Mouse (Mus musculus) cerebellum, postnatal 36 days (tissue): ENCODE measurements around the gene Ptger2.
"Not testable (repeated sequence)": the region's sequence is repeated elsewhere in the genome, so short reads cannot be mapped to it uniquely, and the experiment has no call there.

Experiments used
- DNase-seq, 2 experiments: peaks; one replicate each; pipeline ENCODE4 v3.0.0; 2021 to 2022; ENCODE audit warnings: mixed read lengths in 2 of 2

Gene Ptger2

GRCm38 (mm10) chr14:44987674-44988355 is at the start of gene Ptger2:
TSS of gene Ptger2 (plus strand) at chr14:44988195.
- DNase-seq, result not testable (repeated sequence)

- no peak for DNase-seq
These were observed 27.2 kb upstream of the Ptger2 start for GRCm38 (mm10) chr14:44960746-44961145.

GRCm38 (mm10) chr14:44977278-44977677 is 10.7 kb upstream of the Ptger2 start:
- peak; percentile 34 to 42 for DNase-seq

- DNase-seq, result no peak
These were observed 8.1 kb upstream of the Ptger2 start for GRCm38 (mm10) chr14:44979887-44980286.

- DNase-seq, result no peak
These were observed 6.5 kb upstream of the Ptger2 start for GRCm38 (mm10) chr14:44981490-44981889.

GRCm38 (mm10) chr14:44984106-44984505 is 3.9 kb upstream of the Ptger2 start:
- no peak for DNase-seq

- DNase-seq, result no peak
These were observed 1.7 kb upstream of the Ptger2 start for GRCm38 (mm10) chr14:44986248-44986647.

- DNase-seq, result no peak
These were observed 541 bp downstream of the Ptger2 start for GRCm38 (mm10) chr14:44988456-44989016.

GRCm38 (mm10) chr14:44989017-44989721 is 1.2 kb downstream of the Ptger2 start:
- DNase-seq, result no peak

GRCm38 (mm10) chr14:44989751-44990150 is 1.8 kb downstream of the Ptger2 start:
- no peak for DNase-seq

GRCm38 (mm10) chr14:44994337-44994736 is 6.3 kb downstream of the Ptger2 start:
- no peak for DNase-seq

GRCm38 (mm10) chr14:45000086-45000769 is 12.2 kb downstream of the Ptger2 start:
- DNase-seq, result no peak

GRCm38 (mm10) chr14:45005698-45006283 is 17.8 kb downstream of the Ptger2 start:
- DNase-seq, result no peak

- no peak for DNase-seq
These were observed 21.2 kb downstream of the Ptger2 start for GRCm38 (mm10) chr14:45009242-45009641.

- no peak for DNase-seq
These were observed 23.3 kb downstream of the Ptger2 start for GRCm38 (mm10) chr14:45011260-45011659.

GRCm38 (mm10) chr14:45011671-45012070 is 23.7 kb downstream of the Ptger2 start:
- no peak for DNase-seq

GRCm38 (mm10) chr14:45021551-45021950 is 33.6 kb downstream of the Ptger2 start:
- no peak for DNase-seq

GRCm38 (mm10) chr14:45034293-45034692 is 46.3 kb downstream of the Ptger2 start:
- no peak for DNase-seq

- DNase-seq, result no peak
These were observed 48.6 kb downstream of the Ptger2 start for GRCm38 (mm10) chr14:45036579-45036978.

- no peak for DNase-seq
These were observed 50.1 kb downstream of the Ptger2 start for GRCm38 (mm10) chr14:45038052-45038451.

GRCm38 (mm10) chr14:45040851-45041475 is 53.0 kb downstream of the Ptger2 start:
- DNase-seq, result no peak

GRCm38 (mm10) chr14:45048128-45048527 is 60.1 kb downstream of the Ptger2 start:
- DNase-seq, result no peak
